Mouse (Mus musculus): ENCODE results near the gene Pitpnm1.

The Pitpnm1 gene

DNA sequence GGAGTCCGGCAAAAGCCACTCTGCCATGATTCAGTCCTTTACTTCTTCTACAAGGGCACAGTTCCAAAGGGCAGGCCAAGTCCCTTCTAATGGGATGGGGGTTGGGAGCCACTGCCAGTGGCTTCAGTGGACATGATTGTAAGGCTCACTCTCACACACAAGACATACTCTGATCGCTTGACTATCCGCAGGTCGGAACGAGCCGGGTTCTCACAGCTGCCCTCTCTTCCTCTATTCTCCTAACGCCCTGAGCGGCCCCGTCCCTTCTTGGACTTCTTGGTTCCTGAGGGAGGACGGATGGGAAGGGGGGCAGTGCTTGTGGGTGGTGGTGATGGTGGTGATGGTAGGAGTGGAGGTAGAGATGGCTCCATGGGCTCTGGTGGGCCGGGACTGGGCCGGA, 57.0 kb downstream of the Pitpnm1 start:
- no peak for DNase-seq

DNA sequence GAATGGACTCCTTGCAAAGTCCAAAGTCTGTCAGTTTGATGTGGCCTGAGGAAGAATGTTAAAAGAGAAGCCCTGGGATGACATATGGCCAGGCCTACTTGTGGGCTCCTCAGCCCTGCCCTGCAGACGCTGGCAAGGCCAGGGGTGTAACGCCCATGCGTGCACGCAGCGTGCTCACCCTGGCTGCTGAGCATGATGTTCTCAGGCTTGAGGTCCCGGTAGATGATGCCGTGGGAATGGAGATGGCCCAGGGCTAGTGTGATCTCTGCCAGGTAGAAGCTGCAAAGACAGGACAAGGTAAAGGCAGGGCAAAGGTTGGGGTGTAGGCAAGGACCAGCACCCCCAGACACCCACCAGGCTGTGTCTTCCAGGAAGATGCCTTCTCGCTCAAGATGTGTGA, 59.3 kb downstream of the Pitpnm1 start:
- no peak for DNase-seq

DNA sequence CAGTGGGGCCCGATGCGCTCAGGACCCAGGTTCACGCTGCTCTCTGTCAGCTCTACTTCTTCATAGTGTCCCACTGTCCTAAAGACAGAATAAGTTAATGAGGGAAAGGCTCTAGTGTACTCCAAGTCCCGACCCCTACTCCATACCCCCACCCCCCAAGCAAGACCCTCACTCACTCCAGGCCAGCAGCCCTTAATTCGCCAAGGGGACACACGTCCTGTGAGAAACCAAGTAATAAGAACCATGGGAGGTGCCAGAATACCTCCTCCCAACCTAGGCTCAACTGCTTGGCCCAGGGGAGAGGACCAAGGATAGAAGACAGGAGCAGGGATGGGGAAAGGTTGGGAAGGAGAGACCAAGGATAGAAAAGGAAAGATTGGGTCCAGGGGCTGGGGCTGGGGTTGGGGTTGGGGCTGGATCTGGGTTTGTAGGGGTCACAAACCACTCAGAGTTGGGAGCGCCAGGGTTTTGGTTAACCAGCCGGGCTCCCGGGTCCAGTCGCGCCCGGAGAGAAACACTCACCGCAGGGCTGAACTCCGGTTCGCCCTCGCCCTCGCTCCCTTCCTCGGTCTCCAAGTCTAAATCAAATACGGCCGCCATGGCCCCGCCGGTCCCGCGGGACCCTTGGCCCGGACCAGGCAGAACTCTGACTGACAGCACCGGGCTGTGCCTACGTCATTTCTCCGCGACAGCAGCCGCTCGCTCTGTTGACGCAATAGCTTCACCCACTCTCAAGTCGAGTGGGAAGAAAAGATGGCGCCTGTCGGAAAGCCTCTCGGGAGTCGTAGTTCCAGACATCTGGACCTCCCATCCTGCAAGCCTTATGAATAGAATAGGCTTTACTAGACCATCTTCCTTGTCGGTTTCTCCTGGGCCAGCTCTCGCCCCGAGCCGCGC, 63.1 kb downstream of the Pitpnm1 start, which contains the start of gene Rps6kb2:
Gene Rps6kb2 (minus strand): TSS at position 709 of the 897 bp plus-strand sequence.
- peak; percentile 96 for DNase-seq

DNA sequence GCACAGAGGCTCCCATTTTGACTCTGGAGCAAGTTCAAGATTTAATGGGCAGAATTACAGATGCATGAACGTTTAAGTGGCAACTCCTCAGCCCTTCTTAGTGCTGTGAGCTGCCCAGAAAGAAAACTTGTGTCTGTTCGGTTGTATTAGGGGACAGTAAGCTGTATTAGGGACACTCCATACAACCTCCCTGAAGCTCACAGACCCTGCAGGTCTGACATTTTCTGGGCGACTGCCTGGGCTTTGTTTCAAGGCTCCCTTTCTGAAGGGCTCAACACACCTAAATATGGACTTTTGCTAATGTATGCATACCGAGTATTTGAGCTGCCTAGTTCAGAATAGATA, 63.7 kb downstream of the Pitpnm1 start:
- DNase-seq, result no peak
